Mouse (Mus musculus): ENCODE measurements around the gene Foxc1. TPM values are rescaled to one million over a fixed set of nuclear protein-coding genes. Genes with fewer than 3 reads are reported as not detected.

Gene Foxc1
- total and polyA plus RNA-seq, 3 experiments, result not detected

GRCm38 (mm10) chr13:31853564-31853963, 47.1 kb downstream of the Foxc1 start (continued):
- no peak for TF ChIP-seq MAZ (IDR thresholded peaks at IDR 0.05; ENCODE audit: low read depth, low read length)

GRCm38 (mm10) chr13:31854000-31854399, 47.6 kb downstream of the Foxc1 start:
- TF ChIP-seq MEF2A (IDR thresholded peaks at IDR 0.05; ENCODE audit: borderline replicate concordance, low read depth, low read length), result no peak
- Histone ChIP-seq H3K27me3 (replicated peaks) (no peaks in the 10 kb centered on the region), H3K79me2 (replicated peaks; ENCODE audit: control insufficient read depth, extremely low read depth, insufficient read depth, poor library complexity, severe bottlenecking) (no peaks in the 10 kb centered on the region), H3K4me3 (replicated peaks in 1 of 3; ENCODE audit: low read depth in 2 of 3, low read length in 2 of 3, poor library complexity in 1 of 3) (no peak overlapping the region), H3K9me3 (replicated peaks; ENCODE audit: low read length) (no peaks in the 10 kb centered on the region), H3K36me3 (replicated peaks in 1 of 2; ENCODE audit: control insufficient read depth in 1 of 2, insufficient read depth in 1 of 2, low read length in 1 of 2) (no peaks in the 10 kb centered on the region), H3K4me2 (ENCODE audit: insufficient read depth, low read depth, poor library complexity, severe bottlenecking) (no peak overlapping the region), H3K4me1 (ENCODE audit: control insufficient read depth in 1 of 2, insufficient read depth in 2 of 2) (no peaks in the 10 kb centered on the region), H3K27ac (ENCODE audit: insufficient read depth, low read depth) (no peak overlapping the region), H3K9ac (ENCODE audit: insufficient read depth, low read depth) (no peak overlapping the region)
- DNase-seq (ENCODE audit: extremely low read depth), result no peak
- dilution Hi-C loops (cut with MboI; ENCODE audit: extremely low pct_ligation_motif_present, extremely low pct_unique_long_range_greater_than_20kb, low sequenced_read_pairs), result no loop called here
- in situ Hi-C loops (cut with MboI; ENCODE audit: low pct_ligation_motif_present, low pct_unique_long_range_greater_than_20kb, low sequenced_read_pairs), result no loop called here

- no peak overlapping the region for H3K27ac ChIP-seq (ENCODE audit: insufficient read depth, low read depth)
- no peaks in the 10 kb centered on the region for H3K27me3 ChIP-seq (replicated peaks)
Measured at GRCm38 (mm10) chr13:31860200-31860599, 53.8 kb downstream of the Foxc1 start.

More at GRCm38 (mm10) chr13:31860200-31860599, 53.8 kb downstream of the Foxc1 start:
- no peak overlapping the region for H3K4me3 ChIP-seq (replicated peaks in 1 of 3; ENCODE audit: low read depth in 2 of 3, low read length in 2 of 3, poor library complexity in 1 of 3)
- no peaks in the 10 kb centered on the region for H3K9me3 ChIP-seq (replicated peaks; ENCODE audit: low read length)
- H3K4me2 ChIP-seq (ENCODE audit: insufficient read depth, low read depth, poor library complexity, severe bottlenecking), result no peak overlapping the region
- dilution Hi-C loops (cut with MboI; ENCODE audit: extremely low pct_ligation_motif_present, extremely low pct_unique_long_range_greater_than_20kb, low sequenced_read_pairs), result no loop called here
- no peak overlapping the region for H3K9ac ChIP-seq (ENCODE audit: insufficient read depth, low read depth)
- in situ Hi-C loops (cut with MboI; ENCODE audit: low pct_ligation_motif_present, low pct_unique_long_range_greater_than_20kb, low sequenced_read_pairs), result no loop called here
- no peak for DNase-seq (ENCODE audit: extremely low read depth)
- no peaks in the 10 kb centered on the region for H3K79me2 ChIP-seq (replicated peaks; ENCODE audit: control insufficient read depth, extremely low read depth, insufficient read depth, poor library complexity, severe bottlenecking)
- no peaks in the 10 kb centered on the region for H3K4me1 ChIP-seq (ENCODE audit: control insufficient read depth in 1 of 2, insufficient read depth in 2 of 2)
- TF ChIP-seq POLR2AphosphoS2 (IDR thresholded peaks at IDR 0.05; ENCODE audit: low read depth, low read length) (no peak), ZNF384 (IDR thresholded peaks at IDR 0.05; ENCODE audit: low read depth, low read length) (no peak), MAX (IDR thresholded peaks at IDR 0.05; ENCODE audit: low read length) (no peak), ELF1 (IDR thresholded peaks at IDR 0.05; ENCODE audit: low read depth, low read length) (no peak), MAFK (IDR thresholded peaks at IDR 0.05; ENCODE audit: insufficient replicate concordance, low read length) (no peak), MAZ (IDR thresholded peaks at IDR 0.05; ENCODE audit: low read depth, low read length) (no peak)
- H3K36me3 ChIP-seq (replicated peaks in 1 of 2; ENCODE audit: control insufficient read depth in 1 of 2, insufficient read depth in 1 of 2, low read length in 1 of 2), result no peaks in the 10 kb centered on the region

Other genes with a start within 250 kb of the Foxc1 start
- not detected in 2 replicates for gene A530084C06Rik, start 247.3 kb upstream of the Foxc1 start, total RNA-seq (2012; rRNA removed)
- gene A530084C06Rik, start 247.3 kb upstream of the Foxc1 start, total RNA-seq (2014; rRNA removed), result not detected in 2 replicates
- not detected in 2 replicates for gene A530084C06Rik, start 247.3 kb upstream of the Foxc1 start, polyA plus RNA-seq (2012; ENCODE audit: insufficient read length, low read depth)
- gene Foxf2, start 180.8 kb upstream of the Foxc1 start, total RNA-seq (2012; rRNA removed), result not detected in 2 replicates
- not detected in 2 replicates for gene Foxf2, start 180.8 kb upstream of the Foxc1 start, total RNA-seq (2014; rRNA removed)
- gene Foxf2, start 180.8 kb upstream of the Foxc1 start, polyA plus RNA-seq (2012; ENCODE audit: insufficient read length, low read depth), result not detected in 2 replicates

Measured in CH12.LX (cell line).